Mouse (Mus musculus) thymus, postnatal 0 days (tissue): ENCODE measurements around the gene Prr22. TPM values are rescaled to one million over a fixed set of nuclear protein-coding genes. Genes with fewer than 3 reads are reported as not detected.

ENCODE experiments used
- DNase-seq: peaks from one replicate; pipeline ENCODE4 v3.0.0-alpha.2; 2015; ENCODE audit warnings: low spot score
- polyA plus RNA-seq: library from polyadenylated mRNA; unstranded; fragments of >200 nt; fragmentation: Nextera tagmentation; extraction: Ambion mirVana; gene quantifications from 2 replicates; pipeline ENCODE4 v1.2.1, GENCODE M21; 2015

Prr22 gene
- polyA plus RNA-seq, 1 experiment from 2014 or later, result 0.68 TPM

DNA sequence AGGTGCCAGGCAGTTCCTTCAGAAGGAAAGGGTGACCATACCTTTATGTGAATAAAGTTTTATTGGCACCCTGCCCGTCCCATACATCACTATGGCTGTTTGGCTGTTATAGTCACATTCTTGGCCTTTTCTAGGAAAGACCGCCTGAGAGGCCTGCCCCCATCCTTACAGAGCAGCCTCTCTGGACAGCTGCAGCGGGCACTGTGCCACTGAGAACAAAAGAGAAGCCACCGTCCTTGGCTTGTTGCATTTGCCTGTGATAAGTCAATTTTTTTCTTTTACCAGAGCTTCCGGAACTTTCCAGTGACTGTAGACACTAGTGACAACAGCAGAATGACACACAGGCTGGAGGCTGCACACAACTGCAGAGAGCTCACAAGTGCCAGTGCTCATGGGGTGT is 34.9 kb downstream of the Prr22 start:
- no peak for DNase-seq

DNA sequence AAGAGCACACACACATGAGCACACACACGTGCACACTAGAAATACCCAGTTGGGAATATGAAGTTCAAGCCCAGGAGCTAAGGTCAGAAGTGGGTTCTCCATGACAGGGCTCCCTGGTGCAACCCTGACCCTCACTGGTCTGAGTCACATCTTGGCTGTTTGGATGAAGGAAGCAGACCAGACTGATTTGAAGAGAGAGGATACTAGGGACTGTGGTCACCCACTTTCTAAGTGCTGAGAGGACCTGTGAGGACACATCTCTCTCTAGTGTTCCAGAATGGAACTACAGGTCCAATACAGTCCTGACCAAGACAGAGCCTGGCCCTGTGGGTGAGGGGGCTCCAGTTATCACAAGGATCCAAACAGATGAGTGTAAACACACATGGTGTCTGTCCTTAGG is 35.7 kb downstream of the Prr22 start:
- no peak for DNase-seq

DNA sequence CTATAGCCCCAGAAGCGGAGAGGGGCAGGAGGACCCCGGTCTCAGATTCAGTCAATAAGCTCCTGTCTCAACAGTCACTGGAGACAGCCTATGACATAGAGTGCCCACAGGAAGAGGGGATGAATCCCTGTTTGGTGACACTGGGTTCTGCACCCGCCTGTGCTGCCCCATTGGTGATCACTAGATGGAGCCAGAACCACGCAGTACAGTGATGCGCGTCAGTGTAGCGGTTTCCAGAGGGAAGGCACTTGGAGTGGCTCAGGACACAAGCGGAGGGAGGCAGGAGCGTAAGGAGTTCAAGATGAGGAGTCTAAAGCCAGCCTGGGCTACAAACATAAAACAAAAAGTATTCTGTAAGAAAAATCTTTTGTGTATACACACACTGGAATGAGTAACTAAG is 38.5 kb downstream of the Prr22 start:
- peak; percentile 68 for DNase-seq

DNA sequence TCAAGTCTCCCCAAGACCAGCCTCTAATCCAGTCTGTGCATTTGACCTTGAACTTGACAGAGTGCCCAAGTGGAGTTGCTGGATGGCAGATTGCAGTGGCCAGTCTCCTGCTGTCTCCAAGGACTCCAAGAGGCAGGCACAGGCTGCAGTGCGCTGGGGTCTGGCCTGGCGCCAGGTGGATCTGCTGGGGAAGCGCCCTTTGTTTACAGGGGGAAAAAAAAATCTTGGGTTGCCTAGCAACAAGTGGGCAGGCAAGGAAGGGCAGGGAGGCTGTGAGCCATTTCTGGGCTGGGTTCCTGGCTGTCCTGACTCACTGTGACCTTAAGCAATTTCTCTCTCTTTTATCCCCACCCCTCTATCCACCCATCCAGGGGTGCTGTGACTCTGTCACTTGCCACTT is 40.2 kb downstream of the Prr22 start:
- DNase-seq, result no peak

DNA sequence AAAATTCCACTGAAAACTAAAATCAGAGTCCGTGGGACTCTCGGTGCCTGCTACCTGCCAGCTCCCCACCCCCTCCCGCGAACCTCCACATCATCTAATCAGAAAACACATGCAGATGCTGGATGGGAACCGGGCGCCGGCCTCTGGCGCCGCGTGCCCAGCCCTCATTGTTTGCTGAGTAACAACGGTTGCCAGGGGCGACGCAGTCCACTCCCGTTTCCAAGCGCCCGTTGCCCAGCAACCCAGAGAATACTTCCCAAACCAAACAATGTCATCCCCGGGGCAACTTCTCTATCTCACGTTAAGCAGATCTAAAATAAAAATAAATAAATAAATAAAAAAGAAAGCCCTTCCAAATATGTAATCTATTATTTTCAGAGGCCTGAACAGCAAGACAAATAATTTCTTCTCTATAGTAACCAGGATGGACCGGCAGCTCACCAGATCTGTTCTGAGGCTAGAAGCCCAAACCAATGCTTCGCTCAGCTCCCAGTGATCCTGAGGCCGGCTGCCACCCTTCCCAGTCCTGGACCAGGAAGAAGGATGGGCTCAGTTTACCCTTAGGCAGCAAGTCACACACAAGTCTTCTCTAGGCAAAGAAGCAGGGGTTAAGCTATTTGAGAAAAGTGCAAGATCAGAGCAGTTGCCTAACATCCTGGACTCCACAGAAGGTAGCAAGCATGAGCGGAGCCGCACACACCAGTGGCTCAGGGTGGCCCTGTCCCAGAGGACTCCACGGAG is 44.4 kb downstream of the Prr22 start:
- no peak for DNase-seq

DNA sequence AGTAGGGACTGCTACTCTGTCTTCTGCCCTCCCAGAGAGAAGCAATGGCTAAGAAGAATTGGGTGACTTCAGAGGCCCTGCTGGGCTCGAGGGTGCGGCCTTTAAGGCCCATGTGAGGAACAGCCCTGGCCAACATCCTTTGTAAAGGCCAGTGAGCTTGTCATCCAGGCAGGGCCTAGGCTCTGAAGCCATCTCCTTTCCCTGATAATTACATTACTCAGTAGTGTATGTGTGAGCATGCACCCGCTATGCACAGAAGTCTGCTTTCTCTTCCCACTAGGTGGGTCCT is 45.0 kb downstream of the Prr22 start:
- no peak for DNase-seq

DNA sequence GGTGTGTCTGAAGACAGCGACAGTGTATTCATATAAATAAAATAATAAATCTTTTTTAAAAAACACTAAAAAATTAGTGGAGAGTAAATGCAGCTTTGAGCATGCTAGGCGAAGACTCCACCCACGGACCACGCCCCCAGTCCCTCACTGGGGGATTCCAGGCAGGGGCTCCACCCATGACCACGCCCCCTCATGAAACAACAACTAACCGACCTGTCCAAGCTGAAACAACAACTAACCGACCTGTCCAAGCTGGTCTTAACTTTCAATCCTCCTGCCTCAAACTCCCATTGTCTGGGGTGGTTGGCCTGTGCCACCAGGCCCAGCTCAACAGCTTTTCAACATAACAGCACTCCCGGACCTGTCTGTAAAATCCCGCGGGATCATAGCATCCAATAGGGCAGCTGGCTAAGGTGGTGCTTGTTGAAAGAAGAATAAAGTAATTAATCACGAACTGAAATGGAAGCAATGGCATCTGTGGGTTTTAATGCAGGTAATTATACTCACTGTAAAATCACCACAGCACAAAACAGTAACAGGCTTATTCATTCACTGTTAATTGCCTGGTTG is 48.1 kb downstream of the Prr22 start:
- no peak for DNase-seq

DNA sequence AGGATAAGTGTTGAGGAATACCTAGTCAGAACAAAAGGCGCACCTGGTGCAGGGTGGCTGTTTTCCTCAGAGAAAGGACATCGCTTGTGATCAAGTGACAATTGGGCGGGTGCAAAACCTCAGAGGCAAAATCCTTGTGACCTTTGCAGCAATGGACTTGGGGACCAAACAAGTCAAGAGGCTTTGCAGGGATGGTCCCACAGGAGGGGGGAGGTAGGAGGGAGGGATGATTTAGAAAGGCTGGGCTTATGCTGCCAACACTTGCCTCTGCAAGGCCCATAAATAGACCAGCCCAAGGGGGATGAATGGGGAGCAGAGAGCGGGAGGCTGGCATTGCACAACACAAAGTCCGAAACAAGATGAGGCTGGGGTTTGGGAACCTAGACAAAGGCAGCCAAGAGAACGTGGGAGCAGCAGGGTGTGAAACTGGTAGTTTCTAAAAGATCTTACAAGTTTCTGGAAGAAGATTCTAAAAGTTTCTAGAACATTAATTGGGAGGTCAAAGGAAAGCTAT is 49.0 kb downstream of the Prr22 start:
- no peak for DNase-seq

DNA sequence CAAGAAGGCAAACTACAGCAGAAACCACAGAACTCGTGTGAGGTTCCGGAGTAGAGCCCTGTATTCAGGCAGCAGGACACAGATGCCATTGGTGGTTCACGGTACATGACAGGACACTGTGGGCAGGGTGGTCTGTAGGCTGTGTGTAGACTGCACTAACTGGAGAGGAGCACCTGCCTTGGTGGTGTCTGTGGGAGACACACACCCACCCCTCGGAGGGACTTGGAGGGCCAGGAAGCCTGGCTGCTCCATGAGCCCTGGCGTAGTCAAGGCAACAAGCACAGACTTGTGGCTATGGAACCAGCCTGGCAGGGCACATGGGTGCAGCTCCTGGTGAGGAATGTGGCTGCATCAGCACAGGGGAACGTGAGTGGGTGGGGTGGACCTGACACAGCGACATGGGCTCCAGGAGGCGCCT is 49.7 kb downstream of the Prr22 start:
- DNase-seq, result peak; percentile 71

Other genes with a start within 250 kb of the Prr22 start
- 0.98 and 1.7 TPM in 2 replicates for gene Gm20219, start 215.9 kb upstream of the Prr22 start, polyA plus RNA-seq
- 54.7 and 74.6 TPM in 2 replicates for gene Safb2, start 185.7 kb upstream of the Prr22 start, polyA plus RNA-seq
- 76.0 and 83.6 TPM in 2 replicates for gene Safb, start 185.4 kb upstream of the Prr22 start, polyA plus RNA-seq
- 306 and 315 TPM in 2 replicates for gene 2410015M20Rik, start 160.5 kb upstream of the Prr22 start, polyA plus RNA-seq
- gene Rpl36, start 156.8 kb upstream of the Prr22 start, polyA plus RNA-seq, result 2,991 and 3,020 TPM in 2 replicates
- gene Lonp1, start 143.4 kb upstream of the Prr22 start, polyA plus RNA-seq, result 40.1 and 41.0 TPM in 2 replicates
- 0.09 and 0.57 TPM in 2 replicates for gene Catsperd, start 142.1 kb upstream of the Prr22 start, polyA plus RNA-seq
- gene Ranbp3, start 97.0 kb upstream of the Prr22 start, polyA plus RNA-seq, result 76.2 and 81.4 TPM in 2 replicates
- 821 and 873 TPM in 2 replicates for gene Ndufa11, start 52.5 kb upstream of the Prr22 start, polyA plus RNA-seq
- 20.3 and 26.9 TPM in 2 replicates for gene Vmac, start 52.2 kb upstream of the Prr22 start, polyA plus RNA-seq
- 17.3 and 23.6 TPM in 2 replicates for gene Nrtn, start 12.7 kb upstream of the Prr22 start, polyA plus RNA-seq
- gene Dus3l, start 5.5 kb upstream of the Prr22 start, polyA plus RNA-seq, result 34.0 and 36.5 TPM in 2 replicates
- gene Rfx2, start 60.8 kb downstream of the Prr22 start, polyA plus RNA-seq, result 3.0 and 3.2 TPM in 2 replicates
- gene Acsbg2, start 104.2 kb downstream of the Prr22 start, polyA plus RNA-seq, result not detected in 2 replicates
- gene 1700061G19Rik, start 105.2 kb downstream of the Prr22 start, polyA plus RNA-seq, result 0.21 and 0.26 TPM in 2 replicates
- 24.2 and 26.6 TPM in 2 replicates for gene Mllt1, start 165.2 kb downstream of the Prr22 start, polyA plus RNA-seq
- gene Acer1, start 211.9 kb downstream of the Prr22 start, polyA plus RNA-seq, result not detected in 2 replicates
- gene Clpp, start 220.1 kb downstream of the Prr22 start, polyA plus RNA-seq, result 111 and 113 TPM in 2 replicates
- gene Alkbh7, start 227.1 kb downstream of the Prr22 start, polyA plus RNA-seq, result 35.0 and 35.6 TPM in 2 replicates
- 0.55 TPM in 1 of 2 replicates, not detected in the other for gene Pspn, start 229.8 kb downstream of the Prr22 start, polyA plus RNA-seq
- 76.1 and 81.7 TPM in 2 replicates for gene Gtf2f1, start 241.0 kb downstream of the Prr22 start, polyA plus RNA-seq
- 0.42 and 0.53 TPM in 2 replicates for gene Gm17949, start 241.2 kb downstream of the Prr22 start, polyA plus RNA-seq